Comparison of ENCODE assay signal across 12 mouse cellular contexts in genomic region chr1:190724591-190725380, GRCm38 (mm10).
DNase-seq lines count a peak whose midpoint lies in the region; ATAC-seq and TF ChIP-seq lines count a peak whose summit lies in the region.
"Had no signal": no experiment of that assay in that cellular context is flagged by ENCODE, and none has a peak within 500 bp of the region (broad histone marks: within the 10 kb centered on the region; RNA-seq: fewer than 3 reads in every experiment).

No protein-coding gene starts in this region.

- H3K36me3 ChIP-seq in neural tube, embryonic 12.5 days, result no peaks in the 10 kb centered on the region
- no peaks in the 10 kb centered on the region for H3K36me3 ChIP-seq in hindbrain, embryonic 10.5 days
- no peaks in the 10 kb centered on the region for H3K36me3 ChIP-seq in midbrain, embryonic 10.5 days
- H3K36me3 ChIP-seq: embryonic facial prominence, embryonic 13.5 days; limb, embryonic 12.5 days had no signal

- no peak for DNase-seq in neural tube, embryonic 10.5 days (ENCODE audit: extremely low spot score, low spot score)
- no peak for DNase-seq in hindbrain, embryonic 10.5 days (ENCODE audit: low spot score)
- DNase-seq in midbrain, embryonic 10.5 days (ENCODE audit: low spot score), result peak; percentile 26
- peak; percentile 51 for DNase-seq in right cerebral cortex, postnatal 4 days
- no peak for DNase-seq in gastrocnemius, adult 2 months
- DNase-seq in kidney, postnatal 10 days, result no peak
- DNase-seq: gastrocnemius, postnatal 10 days; heart, postnatal 4 days had no signal

- intact Hi-C loops in gastrocnemius, adult 2 months (cut with DNase I), result no loop called here

- no peak overlapping the region for H3K4me2 ChIP-seq in neural tube, embryonic 12.5 days (replicated peaks)
- H3K4me2 ChIP-seq: embryonic facial prominence, embryonic 13.5 days; limb, embryonic 12.5 days had no signal

- H3K27ac ChIP-seq in neural tube, embryonic 12.5 days, result no peak overlapping the region
- H3K27ac ChIP-seq in hindbrain, embryonic 10.5 days, result peak overlapping the region; percentile 81
- peak overlapping the region; percentile 81 for H3K27ac ChIP-seq in midbrain, embryonic 10.5 days (replicated peaks)
- no peak overlapping the region for H3K27ac ChIP-seq in gastrocnemius, adult 2 months
- H3K27ac ChIP-seq: embryonic facial prominence, embryonic 13.5 days; kidney, postnatal 0 days; limb, embryonic 12.5 days had no signal

- 21% methylated on average over 21 of the region's 21 CpGs for WGBS in neural tube, embryonic 12.5 days
- 20% methylated on average over 21 of the region's 21 CpGs for WGBS in hindbrain, embryonic 10.5 days
- WGBS in midbrain, embryonic 10.5 days, result 21% methylated on average over 21 of the region's 21 CpGs

- H3K9me3 ChIP-seq in neural tube, embryonic 12.5 days, result no peaks in the 10 kb centered on the region
- H3K9me3 ChIP-seq in hindbrain, embryonic 10.5 days, result no peaks in the 10 kb centered on the region
- H3K9me3 ChIP-seq in midbrain, embryonic 10.5 days (replicated peaks), result no peaks in the 10 kb centered on the region
- H3K9me3 ChIP-seq: embryonic facial prominence, embryonic 13.5 days; limb, embryonic 12.5 days had no signal

- no peak overlapping the region for H3K9ac ChIP-seq in neural tube, embryonic 12.5 days
- H3K9ac ChIP-seq: embryonic facial prominence, embryonic 13.5 days; limb, embryonic 12.5 days had no signal

- ATAC-seq in neural tube, embryonic 12.5 days (ENCODE audit: low FRiP score, low read depth), result peak; percentile 13; the same call in 1 of the 2 replicates

- no peak for TF ChIP-seq CTCF in gastrocnemius, adult 2 months (IDR thresholded peaks at IDR 0.05)

- H3K4me3 ChIP-seq in neural tube, embryonic 12.5 days, result no peak overlapping the region
- H3K4me3 ChIP-seq in hindbrain, embryonic 10.5 days, result no peak overlapping the region
- peak overlapping the region; percentile 20; the same call in 1 of the 2 replicates for H3K4me3 ChIP-seq in midbrain, embryonic 10.5 days
- H3K4me3 ChIP-seq in gastrocnemius, adult 2 months, result no peak overlapping the region
- H3K4me3 ChIP-seq: embryonic facial prominence, embryonic 13.5 days; limb, embryonic 12.5 days had no signal

- H3K27me3 ChIP-seq in neural tube, embryonic 12.5 days (replicated peaks), result no peaks in the 10 kb centered on the region
- H3K27me3 ChIP-seq in hindbrain, embryonic 10.5 days (ENCODE audit: insufficient read depth, poor library complexity, severe bottlenecking), result peaks cover 4% of the 10 kb centered on the region; the same call in 1 of the 2 replicates
- H3K27me3 ChIP-seq in midbrain, embryonic 10.5 days (ENCODE audit: low read depth, poor library complexity, severe bottlenecking), result no peaks in the 10 kb centered on the region
- H3K27me3 ChIP-seq: embryonic facial prominence, embryonic 13.5 days had no signal

- peaks cover 38% of the 10 kb centered on the region for H3K4me1 ChIP-seq in neural tube, embryonic 12.5 days
- peaks cover 55% of the 10 kb centered on the region for H3K4me1 ChIP-seq in hindbrain, embryonic 10.5 days (replicated peaks)
- H3K4me1 ChIP-seq in midbrain, embryonic 10.5 days, result peaks cover 61% of the 10 kb centered on the region

Comparison
In these comparisons a context has a peak if more than half of its experiments do, and no peak if none do; other contexts are left out.
1. H3K27ac ChIP-seq: peak in hindbrain, embryonic 10.5 days (single experiment) and midbrain, embryonic 10.5 days (single experiment); none in neural tube, embryonic 12.5 days (single experiment) and gastrocnemius, adult 2 months (single experiment).
2. DNase-seq: peak in midbrain, embryonic 10.5 days (single experiment) and right cerebral cortex, postnatal 4 days (single experiment); none in neural tube, embryonic 10.5 days (single experiment), hindbrain, embryonic 10.5 days (single experiment), gastrocnemius, adult 2 months (single experiment) and kidney, postnatal 10 days (single experiment).